Mouse (Mus musculus): ENCODE measurements around the gene Pth2r.

GRCm38 (mm10) chr1:65334026-65334425 is 52.2 kb downstream of the Pth2r start:
- TF ChIP-seq USF1 (IDR thresholded peaks at IDR 0.05; ENCODE audit: low read depth) (no peak), CTCF (IDR thresholded peaks at IDR 0.05; ENCODE audit: control insufficient read depth, insufficient read depth, insufficient read length) (no peak), MYOD1 (IDR thresholded peaks at IDR 0.05; ENCODE audit: control insufficient read depth, insufficient read length, low read depth) (no peak), MAX (IDR thresholded peaks at IDR 0.05) (no peak)
